Mouse (Mus musculus) liver, embryonic 13.5 days (tissue): ENCODE results near the gene Ppfibp1. TPM values are rescaled to one million over a fixed set of nuclear protein-coding genes. Genes with fewer than 3 reads are reported as not detected.

Experiments
- ATAC-seq: fragments of 200-750 bp; cut with Nextera tagmentation; 2 replicates; pipeline ENCODE4 v1.8.0; 2017; ENCODE audit warnings: low read depth, mild to moderate bottlenecking, moderate number of reproducible peaks, moderate library complexity
- DNase-seq: peaks from one replicate; pipeline ENCODE4 v3.0.0; 2022
- H3K27ac ChIP-seq: fragments of 300-500 bp; sonication (generic); 2 replicates; pipeline ENCODE4 v1.5.1; 2015; ENCODE audit warnings: moderate library complexity, mild to moderate bottlenecking, inconsistent platforms
- H3K27me3 ChIP-seq: fragments of 300-500 bp; sonication (generic); 2 replicates; pipeline ENCODE4 v1.6.1; 2015; ENCODE audit warnings: mild to moderate bottlenecking, inconsistent platforms
- H3K36me3 ChIP-seq: fragments of 300-500 bp; sonication (generic); 2 replicates; pipeline ENCODE4 v1.6.1; 2015; ENCODE audit warnings: mild to moderate bottlenecking, inconsistent platforms
- H3K4me1 ChIP-seq: fragments of 300-500 bp; sonication (generic); replicated peaks from 2 replicates; pipeline ENCODE4 v1.6.1; 2015; ENCODE audit warnings: inconsistent platforms
- H3K4me2 ChIP-seq: fragments of 300-500 bp; sonication (generic); 2 replicates; pipeline ENCODE4 v1.6.1; 2015; ENCODE audit warnings: inconsistent platforms, mild to moderate bottlenecking, moderate library complexity
- H3K4me3 ChIP-seq: fragments of 300-500 bp; sonication (generic); replicated peaks from 2 replicates; pipeline ENCODE4 v1.5.1; 2015; ENCODE audit warnings: mild to moderate bottlenecking, inconsistent platforms
- H3K9ac ChIP-seq: fragments of 300-500 bp; sonication (generic); 2 replicates; pipeline ENCODE4 v1.6.1; 2015; ENCODE audit warnings: mild to moderate bottlenecking, inconsistent platforms
- H3K9me3 ChIP-seq: fragments of 300-500 bp; sonication (generic); replicated peaks from 2 replicates; pipeline ENCODE4 v1.6.1; 2016; ENCODE audit warnings: inconsistent platforms
- WGBS: fragments of 180-500 bp; shearing (Covaris S2); methylation state at CpG from one replicate; pipeline ENCODE4 v1.1.7; 2015; ENCODE audit not compliant: insufficient replicate concordance; 5-methylcytosine and 5-hydroxymethylcytosine counted together
- polyA plus RNA-seq: library from polyadenylated mRNA; unstranded; fragments of >200 nt; fragmentation: Nextera tagmentation; extraction: Ambion mirVana; gene quantifications from 2 replicates; pipeline ENCODE4 v1.2.1, GENCODE M21; 2015

The Ppfibp1 gene
- polyA plus RNA-seq, 1 experiment from 2014 or later: 9.0 TPM

- 82% methylated on average over 8 of the region's 8 CpGs for WGBS
- ATAC-seq: no peak
- no peak overlapping the region for H3K27ac ChIP-seq
- H3K4me3 ChIP-seq: no peak overlapping the region
- no peaks in the 10 kb centered on the region for H3K9me3 ChIP-seq
- no peak overlapping the region for H3K4me2 ChIP-seq
- 0 out of 2 replicates have a peak, but pooled peaks cover 5% of the 10 kb centered on the region for H3K4me1 ChIP-seq
- no peak overlapping the region for H3K9ac ChIP-seq
- H3K36me3 ChIP-seq: no peaks in the 10 kb centered on the region
- no peak for DNase-seq
- H3K27me3 ChIP-seq: no peaks in the 10 kb centered on the region
These were observed 88.2 kb downstream of the Ppfibp1 start for GRCm38 (mm10) chr6:146976446-146976845.

GRCm38 (mm10) chr6:146978691-146979114 lies 90.4 kb downstream of the Ppfibp1 start:
- no peak overlapping the region for H3K4me2 ChIP-seq
- H3K4me3 ChIP-seq: no peak overlapping the region
- ATAC-seq (no peak), DNase-seq (no peak)
- H3K4me1 ChIP-seq: no peaks in the 10 kb centered on the region
- no peak overlapping the region for H3K9ac ChIP-seq
- WGBS: 44% methylated on average over 5 of the region's 5 CpGs
- no peaks in the 10 kb centered on the region for H3K36me3 ChIP-seq
- no peaks in the 10 kb centered on the region for H3K9me3 ChIP-seq
- no peak overlapping the region for H3K27ac ChIP-seq
- H3K27me3 ChIP-seq: no peaks in the 10 kb centered on the region

GRCm38 (mm10) chr6:146979115-146979744 lies 90.9 kb downstream of the Ppfibp1 start:
- no peak for DNase-seq
- H3K27ac ChIP-seq: no peak overlapping the region
- 72% methylated on average over 1 of the region's 1 CpGs for WGBS

GRCm38 (mm10) chr6:146979953-146980352 lies 91.7 kb downstream of the Ppfibp1 start:
- H3K9ac ChIP-seq: no peak overlapping the region
- no peaks in the 10 kb centered on the region for H3K9me3 ChIP-seq
- no peak overlapping the region for H3K4me2 ChIP-seq
- H3K4me3 ChIP-seq: no peak overlapping the region
- ATAC-seq: no peak
- DNase-seq: no peak
- WGBS: 54% methylated on average over 3 of the region's 3 CpGs
- no peak overlapping the region for H3K27ac ChIP-seq
- no peaks in the 10 kb centered on the region for H3K4me1 ChIP-seq
- H3K27me3 ChIP-seq: no peaks in the 10 kb centered on the region
- no peaks in the 10 kb centered on the region for H3K36me3 ChIP-seq

More at GRCm38 (mm10) chr6:146979115-146979744, 90.9 kb downstream of the Ppfibp1 start:
- H3K36me3 ChIP-seq: no peaks in the 10 kb centered on the region
- H3K27me3 ChIP-seq: no peaks in the 10 kb centered on the region
- H3K4me3 ChIP-seq: no peak overlapping the region
- H3K9me3 ChIP-seq: no peaks in the 10 kb centered on the region
- no peak overlapping the region for H3K4me2 ChIP-seq
- H3K4me1 ChIP-seq: no peaks in the 10 kb centered on the region
- ATAC-seq: no peak
- no peak overlapping the region for H3K9ac ChIP-seq

GRCm38 (mm10) chr6:146981249-146981835 lies 93.1 kb downstream of the Ppfibp1 start:
- Histone ChIP-seq H3K27me3 (no peaks in the 10 kb centered on the region), H3K27ac (no peak overlapping the region), H3K4me3 (no peak overlapping the region), H3K4me2 (no peak overlapping the region), H3K36me3 (no peaks in the 10 kb centered on the region), H3K9ac (no peak overlapping the region), H3K9me3 (no peaks in the 10 kb centered on the region), H3K4me1 (no peaks in the 10 kb centered on the region)
- WGBS: 70% methylated on average over 1 of the region's 1 CpGs
- ATAC-seq (no peak), DNase-seq (no peak)

GRCm38 (mm10) chr6:146984569-146984968 lies 96.3 kb downstream of the Ppfibp1 start:
- 60% methylated on average over 3 of the region's 3 CpGs for WGBS
- H3K4me1 ChIP-seq: no peaks in the 10 kb centered on the region
- ATAC-seq (0 out of 2 replicates have a peak, but pooled peaks have one; percentile 39), DNase-seq (no peak)
- no peak overlapping the region for H3K4me2 ChIP-seq
- no peak overlapping the region for H3K4me3 ChIP-seq
- no peaks in the 10 kb centered on the region for H3K9me3 ChIP-seq
- H3K27ac ChIP-seq: no peak overlapping the region
- H3K27me3 ChIP-seq: no peaks in the 10 kb centered on the region
- H3K9ac ChIP-seq: no peak overlapping the region
- H3K36me3 ChIP-seq: no peaks in the 10 kb centered on the region

GRCm38 (mm10) chr6:146994236-146994635 lies 105.9 kb downstream of the Ppfibp1 start:
- Histone ChIP-seq H3K9me3 (no peaks in the 10 kb centered on the region), H3K4me1 (no peaks in the 10 kb centered on the region), H3K36me3 (no peaks in the 10 kb centered on the region), H3K9ac (no peak overlapping the region), H3K4me3 (no peak overlapping the region), H3K27me3 (no peaks in the 10 kb centered on the region), H3K27ac (no peak overlapping the region), H3K4me2 (no peak overlapping the region)
- WGBS: 28% methylated on average over 5 of the region's 5 CpGs
- no peak for ATAC-seq
- peak; percentile 10 for DNase-seq

- DNase-seq: no peak
- Histone ChIP-seq H3K27ac (no peak overlapping the region), H3K4me3 (no peak overlapping the region), H3K27me3 (no peaks in the 10 kb centered on the region), H3K36me3 (peaks cover 3% of the 10 kb centered on the region; the same call in 1 of the 2 replicates), H3K9ac (no peak overlapping the region), H3K9me3 (no peaks in the 10 kb centered on the region), H3K4me1 (no peaks in the 10 kb centered on the region), H3K4me2 (no peak overlapping the region)
- ATAC-seq: no peak
- WGBS: 54% methylated on average over 2 of the region's 2 CpGs
These were observed 107.1 kb downstream of the Ppfibp1 start for GRCm38 (mm10) chr6:146995391-146995790.

- H3K27ac ChIP-seq: no peak overlapping the region
- H3K4me3 ChIP-seq: no peak overlapping the region
- no peak for DNase-seq
- H3K36me3 ChIP-seq: peaks cover 3% of the 10 kb centered on the region; the same call in 1 of the 2 replicates
- ATAC-seq: no peak
- H3K9me3 ChIP-seq: no peaks in the 10 kb centered on the region
- H3K9ac ChIP-seq: no peak overlapping the region
- WGBS: 68% methylated on average over 6 of the region's 6 CpGs
- H3K4me2 ChIP-seq: no peak overlapping the region
- no peaks in the 10 kb centered on the region for H3K27me3 ChIP-seq
- H3K4me1 ChIP-seq: no peaks in the 10 kb centered on the region
These were observed 107.6 kb downstream of the Ppfibp1 start for GRCm38 (mm10) chr6:146995878-146996277.

GRCm38 (mm10) chr6:146997006-146997405 lies 108.7 kb downstream of the Ppfibp1 start:
- no peaks in the 10 kb centered on the region for H3K4me1 ChIP-seq
- H3K27ac ChIP-seq: no peak overlapping the region
- no peaks in the 10 kb centered on the region for H3K27me3 ChIP-seq
- no peak overlapping the region for H3K4me2 ChIP-seq
- ATAC-seq (no peak), DNase-seq (no peak)
- H3K36me3 ChIP-seq: peaks cover 6% of the 10 kb centered on the region; the same call in 1 of the 2 replicates
- no peak overlapping the region for H3K9ac ChIP-seq
- H3K9me3 ChIP-seq: no peaks in the 10 kb centered on the region
- no peak overlapping the region for H3K4me3 ChIP-seq
- WGBS: 65% methylated on average over 6 of the region's 6 CpGs

GRCm38 (mm10) chr6:146998710-146999109 lies 110.4 kb downstream of the Ppfibp1 start:
- DNase-seq (no peak), ATAC-seq (no peak)
- H3K27me3 ChIP-seq: no peaks in the 10 kb centered on the region
- no peaks in the 10 kb centered on the region for H3K4me1 ChIP-seq
- H3K27ac ChIP-seq: no peak overlapping the region
- H3K4me2 ChIP-seq: no peak overlapping the region
- no peaks in the 10 kb centered on the region for H3K9me3 ChIP-seq
- 75% methylated on average over 4 of the region's 4 CpGs for WGBS
- peaks cover 9% of the 10 kb centered on the region; the same call in 1 of the 2 replicates for H3K36me3 ChIP-seq
- no peak overlapping the region for H3K9ac ChIP-seq
- H3K4me3 ChIP-seq: no peak overlapping the region

- H3K4me2 ChIP-seq: no peak overlapping the region
- ATAC-seq: no peak
- no peak overlapping the region for H3K9ac ChIP-seq
- H3K4me3 ChIP-seq: no peak overlapping the region
- no peak overlapping the region for H3K27ac ChIP-seq
- WGBS: 69% methylated on average over 9 of the region's 9 CpGs
- no peaks in the 10 kb centered on the region for H3K4me1 ChIP-seq
- H3K9me3 ChIP-seq: no peaks in the 10 kb centered on the region
- H3K36me3 ChIP-seq: peaks cover 9% of the 10 kb centered on the region; the same call in 1 of the 2 replicates
- no peak for DNase-seq
- no peaks in the 10 kb centered on the region for H3K27me3 ChIP-seq
These were observed 111.0 kb downstream of the Ppfibp1 start for GRCm38 (mm10) chr6:146999302-146999701.
